Mouse (Mus musculus) activated CD4-positive, CD25-positive, alpha-beta regulatory T cell (primary cell): ENCODE measurements around the gene Olfr1076. TPM values are rescaled to one million over a fixed set of nuclear protein-coding genes. Genes with fewer than 3 reads are reported as not detected.

Experiments used
- polyA plus RNA-seq, 2 experiments: library from polyadenylated mRNA; unstranded; fragments of 100-300 nt; shearing (Covaris generic); gene quantifications; one replicate each; pipeline ENCODE4 v1.2.1; 2017

The Olfr1076 gene
- not detected for polyA plus RNA-seq

GRCm38 (mm10) chr2:86508161-86508560 is at the start of gene Olfr1076:
Gene Olfr1076 (plus strand): TSS chr2:86508461.

GRCm38 (mm10) chr2:86487286-86487685 is 21.0 kb upstream of the Olfr1076 start, which contains the start of gene Olfr228:
Gene Olfr228 (minus strand): TSS chr2:86487386.

GRCm38 (mm10) chr2:86542380-86542779 is 34.1 kb downstream of the Olfr1076 start, which contains the start of gene Olfr1079:
Gene Olfr1079 (minus strand): TSS chr2:86542480.

GRCm38 (mm10) chr2:86558135-86558534 is 49.9 kb downstream of the Olfr1076 start, which contains the start of gene Olfr1080:
Gene Olfr1080 (minus strand): TSS chr2:86558235.

Other genes starting within 250 kb of the Olfr1076 start
- gene Olfr1051, start 229.4 kb upstream of the Olfr1076 start, polyA plus RNA-seq: not detected
- gene Olfr1052, start 216.0 kb upstream of the Olfr1076 start, polyA plus RNA-seq: not detected
- not detected for gene Olfr1053, start 193.2 kb upstream of the Olfr1076 start, polyA plus RNA-seq
- not detected for gene Olfr1054, start 173.0 kb upstream of the Olfr1076 start, polyA plus RNA-seq
- not detected for gene Olfr1055, start 158.2 kb upstream of the Olfr1076 start, polyA plus RNA-seq
- gene Olfr1056, start 146.0 kb upstream of the Olfr1076 start, polyA plus RNA-seq: not detected
- not detected for gene Olfr1057, start 130.1 kb upstream of the Olfr1076 start, polyA plus RNA-seq
- under 1 TPM in 1 of 2 experiments, not detected in 1; 0.29 TPM for gene Olfr1058, start 119.9 kb upstream of the Olfr1076 start, polyA plus RNA-seq
- gene Olfr1061, start 94.4 kb upstream of the Olfr1076 start, polyA plus RNA-seq: not detected
- not detected for gene Olfr1062, start 81.7 kb upstream of the Olfr1076 start, polyA plus RNA-seq
- gene Olfr1065, start 57.9 kb upstream of the Olfr1076 start, polyA plus RNA-seq: under 1 TPM in 1 of 2 experiments, not detected in 1; 0.34 TPM
- gene Olfr1066, start 52.2 kb upstream of the Olfr1076 start, polyA plus RNA-seq: not detected
- not detected for gene Olfr228, start 21.1 kb upstream of the Olfr1076 start, polyA plus RNA-seq
- not detected for gene Olfr1079, start 34.0 kb downstream of the Olfr1076 start, polyA plus RNA-seq
- not detected for gene Olfr1080, start 49.8 kb downstream of the Olfr1076 start, polyA plus RNA-seq
- gene Olfr1082, start 90.5 kb downstream of the Olfr1076 start, polyA plus RNA-seq: not detected
- not detected for gene Olfr1084, start 131.3 kb downstream of the Olfr1076 start, polyA plus RNA-seq
- not detected for gene Olfr1085, start 153.6 kb downstream of the Olfr1076 start, polyA plus RNA-seq
- gene Olfr1086, start 171.6 kb downstream of the Olfr1076 start, polyA plus RNA-seq: not detected
- gene Olfr1087, start 189.9 kb downstream of the Olfr1076 start, polyA plus RNA-seq: not detected
- gene Olfr1089, start 225.2 kb downstream of the Olfr1076 start, polyA plus RNA-seq: not detected